Comparison of ENCODE assay signal across 8 mouse cellular contexts in genomic region chr11:87591526-87592353, GRCm38 (mm10). TPM values are rescaled to one million over a fixed set of nuclear protein-coding genes. Genes with fewer than 3 reads are reported as not detected.
A peak's percentile ranks its signal among the peaks of the same experiment; 100 is the strongest.
DNase-seq lines count a peak whose midpoint lies in the region; ATAC-seq and TF ChIP-seq lines count a peak whose summit lies in the region.

Gene Mtmr4, plus strand, starts transcription at chr11:87592162.

- dilution Hi-C loops in CH12.LX (cut with MboI; ENCODE audit: extremely low pct_ligation_motif_present, extremely low pct_unique_long_range_greater_than_20kb, low sequenced_read_pairs) = no loop called here

- no peak for TF ChIP-seq RAD21 in CH12.LX (IDR thresholded peaks at IDR 0.05; ENCODE audit: low read depth, low read length)

- TF ChIP-seq EP300 in CH12.LX (IDR thresholded peaks at IDR 0.05; ENCODE audit: low read length) = no peak

- WGBS in forebrain, embryonic 11.5 days = under 1% methylated on average over 61 of the region's 61 CpGs
- under 1% methylated on average over 61 of the region's 61 CpGs for whole genome bisulfite sequencing in heart, embryonic 16.5 days
- WGBS in liver, embryonic 16.5 days (ENCODE audit: insufficient replicate concordance) = under 1% methylated on average over 57 of the region's 61 CpGs
- under 1% methylated on average over 61 of the region's 61 CpGs for WGBS in neural tube, embryonic 13.5 days

- H3K9me3 ChIP-seq in CH12.LX (replicated peaks; ENCODE audit: low read length) = no peaks in the 10 kb centered on the region
- H3K9me3 ChIP-seq in forebrain, embryonic 11.5 days (ENCODE audit: control insufficient read depth, low read length) = no peaks in the 10 kb centered on the region
- no peaks in the 10 kb centered on the region for H3K9me3 ChIP-seq in heart, embryonic 16.5 days (replicated peaks; ENCODE audit: control insufficient read depth, low read length)
- no peaks in the 10 kb centered on the region for H3K9me3 ChIP-seq in liver, embryonic 16.5 days (replicated peaks; ENCODE audit: control insufficient read depth, low read length)
- no peaks in the 10 kb centered on the region for H3K9me3 ChIP-seq in neural tube, embryonic 13.5 days

- in situ Hi-C loops in CH12.LX (cut with MboI; ENCODE audit: low pct_ligation_motif_present, low pct_unique_long_range_greater_than_20kb, low sequenced_read_pairs) = no loop called here

- peaks cover 12% of the 10 kb centered on the region for H3K79me2 ChIP-seq in CH12.LX (replicated peaks; ENCODE audit: control insufficient read depth, extremely low read depth, insufficient read depth, poor library complexity, severe bottlenecking)

- no peak for TF ChIP-seq CTCF in CH12.LX (conservative IDR thresholded peaks at IDR 0.05 in 1 of 2, IDR thresholded peaks at IDR 0.05 in 1 of 2; ENCODE audit: low read depth in 2 of 2, low read length in 2 of 2)
- TF ChIP-seq CTCF in testis, adult 2 months (IDR thresholded peaks at IDR 0.05; ENCODE audit: control insufficient read depth, insufficient read depth, insufficient replicate concordance, low read depth, low read length) = no peak

- TF ChIP-seq POLR2A in CH12.LX (IDR thresholded peaks at IDR 0.05; ENCODE audit: low read depth, low read length) = peak; percentile 95
- peak; percentile 80 for TF ChIP-seq POLR2A in testis, adult 2 months (IDR thresholded peaks at IDR 0.05; ENCODE audit: control insufficient read depth, low read depth, low read length)

- peaks cover 0 to 6% of the 10 kb centered on the region in 2 experiments for H3K36me3 ChIP-seq in CH12.LX (replicated peaks in 1 of 2; ENCODE audit: control insufficient read depth in 1 of 2, insufficient read depth in 1 of 2, low read length in 1 of 2)
- H3K36me3 ChIP-seq in forebrain, embryonic 11.5 days (ENCODE audit: control insufficient read depth, insufficient read depth, low read length) = no peaks in the 10 kb centered on the region; the same call in 1 of the 2 replicates
- no peaks in the 10 kb centered on the region for H3K36me3 ChIP-seq in heart, embryonic 16.5 days (ENCODE audit: control insufficient read depth, insufficient read depth)
- H3K36me3 ChIP-seq in liver, embryonic 16.5 days (ENCODE audit: control insufficient read depth, insufficient read depth) = no peaks in the 10 kb centered on the region
- H3K36me3 ChIP-seq in neural tube, embryonic 13.5 days = 0 out of 2 replicates have a peak, but pooled peaks cover 7% of the 10 kb centered on the region
- H3K36me3 ChIP-seq in testis, adult 2 months (ENCODE audit: control insufficient read depth, insufficient read depth, low read length) = no peaks in the 10 kb centered on the region; the same call in 1 of the 2 replicates

- DNase-seq in CH12.LX (ENCODE audit: extremely low read depth) = peak; percentile 100
- DNase-seq in c-Kit-positive CD71-positive TER-119-negative erythroid progenitor cells, embryonic 14.5 days (ENCODE audit: low read depth) = peak; percentile 97
- peak; percentile 99 for DNase-seq in forebrain, embryonic 11.5 days (ENCODE audit: low spot score)
- peak; percentile 98 to 99 for DNase-seq in kidney, postnatal 4 days

- peak; percentile 98 for ATAC-seq in forebrain, embryonic 11.5 days (replicated peaks; ENCODE audit: low FRiP score)
- ATAC-seq in heart, embryonic 16.5 days (replicated peaks; ENCODE audit: extremely low read depth, insufficient read depth, low FRiP score) = peak; percentile 97
- ATAC-seq in liver, embryonic 16.5 days (ENCODE audit: low read depth) = peak; percentile 96
- peak; percentile 97 for ATAC-seq in neural tube, embryonic 13.5 days (ENCODE audit: low read depth)

- H3K27me3 ChIP-seq in CH12.LX (replicated peaks) = no peaks in the 10 kb centered on the region
- H3K27me3 ChIP-seq in forebrain, embryonic 11.5 days (ENCODE audit: control insufficient read depth, insufficient read depth, low read length) = no peaks in the 10 kb centered on the region
- H3K27me3 ChIP-seq in heart, embryonic 16.5 days (ENCODE audit: control insufficient read depth, insufficient read depth, low read length) = no peaks in the 10 kb centered on the region
- H3K27me3 ChIP-seq in liver, embryonic 16.5 days (ENCODE audit: control insufficient read depth, insufficient read depth, low read depth, low read length) = no peaks in the 10 kb centered on the region
- no peaks in the 10 kb centered on the region for H3K27me3 ChIP-seq in neural tube, embryonic 13.5 days
- no peaks in the 10 kb centered on the region for H3K27me3 ChIP-seq in testis, adult 2 months (ENCODE audit: control insufficient read depth, insufficient read depth, low read length)

- peak within 1 kb of the TSS; percentile 82 for H3K9ac ChIP-seq in CH12.LX (ENCODE audit: insufficient read depth, low read depth)
- H3K9ac ChIP-seq in forebrain, embryonic 11.5 days (ENCODE audit: low read length) = peak within 1 kb of the TSS; percentile 85
- peak within 1 kb of the TSS; percentile 96 for H3K9ac ChIP-seq in heart, embryonic 16.5 days (ENCODE audit: low read length)
- H3K9ac ChIP-seq in liver, embryonic 16.5 days (ENCODE audit: low read depth, low read length) = peak within 1 kb of the TSS; percentile 88
- peak within 1 kb of the TSS; percentile 96 for H3K9ac ChIP-seq in neural tube, embryonic 13.5 days

- H3K27ac ChIP-seq in CH12.LX (ENCODE audit: insufficient read depth, low read depth) = peak within 1 kb of the TSS; percentile 67
- H3K27ac ChIP-seq in forebrain, embryonic 11.5 days (ENCODE audit: low read depth, low read length) = peak within 1 kb of the TSS; percentile 80
- H3K27ac ChIP-seq in heart, embryonic 16.5 days (ENCODE audit: low read length) = peak within 1 kb of the TSS; percentile 93
- H3K27ac ChIP-seq in liver, embryonic 16.5 days (ENCODE audit: low read length) = peak within 1 kb of the TSS; percentile 96
- H3K27ac ChIP-seq in neural tube, embryonic 13.5 days (replicated peaks) = peak within 1 kb of the TSS; percentile 91
- peak within 1 kb of the TSS; percentile 88 for H3K27ac ChIP-seq in testis, adult 2 months (ENCODE audit: control insufficient read depth, insufficient read depth, low read depth, low read length)

- H3K4me1 ChIP-seq in CH12.LX (ENCODE audit: control insufficient read depth in 1 of 2, insufficient read depth in 2 of 2) = peaks cover 22 to 54% of the 10 kb centered on the region in 2 experiments
- peaks cover 23% of the 10 kb centered on the region; the same call in 1 of the 2 replicates for H3K4me1 ChIP-seq in forebrain, embryonic 11.5 days (replicated peaks; ENCODE audit: control insufficient read depth, insufficient read depth, low read length)
- H3K4me1 ChIP-seq in heart, embryonic 16.5 days (ENCODE audit: control insufficient read depth, insufficient read depth, low read length) = peaks cover 40% of the 10 kb centered on the region
- peaks cover 52% of the 10 kb centered on the region for H3K4me1 ChIP-seq in liver, embryonic 16.5 days (ENCODE audit: control insufficient read depth, low read depth, low read length)
- H3K4me1 ChIP-seq in neural tube, embryonic 13.5 days (replicated peaks) = peaks cover 60% of the 10 kb centered on the region
- H3K4me1 ChIP-seq in testis, adult 2 months (ENCODE audit: control insufficient read depth, insufficient read depth, low read length) = peaks cover 20% of the 10 kb centered on the region

- H3K4me2 ChIP-seq in CH12.LX (ENCODE audit: insufficient read depth, low read depth, poor library complexity, severe bottlenecking) = peak within 1 kb of the TSS; percentile 81
- H3K4me2 ChIP-seq in forebrain, embryonic 11.5 days (ENCODE audit: low read depth, low read length, severe bottlenecking) = peak within 1 kb of the TSS; percentile 85
- H3K4me2 ChIP-seq in heart, embryonic 16.5 days (ENCODE audit: low read depth, low read length) = peak within 1 kb of the TSS; percentile 89
- peak within 1 kb of the TSS; percentile 88 for H3K4me2 ChIP-seq in liver, embryonic 16.5 days (ENCODE audit: low read depth, low read length)
- H3K4me2 ChIP-seq in neural tube, embryonic 13.5 days = peak within 1 kb of the TSS; percentile 90

- peak within 1 kb of the TSS; percentile 69 to 86 (median 76) for H3K4me3 ChIP-seq in CH12.LX (replicated peaks in 1 of 3; ENCODE audit: low read depth in 2 of 3, low read length in 2 of 3, poor library complexity in 1 of 3)
- H3K4me3 ChIP-seq in forebrain, embryonic 11.5 days (ENCODE audit: low read depth, low read length) = peak within 1 kb of the TSS; percentile 81
- peak within 1 kb of the TSS; percentile 84 for H3K4me3 ChIP-seq in heart, embryonic 16.5 days (ENCODE audit: low read length)
- peak within 1 kb of the TSS; percentile 86 for H3K4me3 ChIP-seq in liver, embryonic 16.5 days (ENCODE audit: low read depth, low read length)
- H3K4me3 ChIP-seq in neural tube, embryonic 13.5 days = peak within 1 kb of the TSS; percentile 78
- H3K4me3 ChIP-seq in testis, adult 2 months (ENCODE audit: control insufficient read depth, low read depth, low read length) = peak within 1 kb of the TSS; percentile 94

TF ChIP-seq in CH12.LX, 34 proteins besides CTCF, POLR2A, EP300 and RAD21 (continues in another document):
- TF ChIP-seq MAFK (IDR thresholded peaks at IDR 0.05; ENCODE audit: insufficient replicate concordance, low read length) (no peak), MAZ (IDR thresholded peaks at IDR 0.05; ENCODE audit: low read depth, low read length) (peak; percentile 86), TBP (conservative IDR thresholded peaks at IDR 0.05; ENCODE audit: low read depth, low read length) (peak; percentile 93), MEF2A (IDR thresholded peaks at IDR 0.05; ENCODE audit: borderline replicate concordance, low read depth, low read length) (peak; percentile 55; the same call in 1 of the 2 replicates), MAX (IDR thresholded peaks at IDR 0.05; ENCODE audit: low read length) (peak; percentile 69), UBTF (IDR thresholded peaks at IDR 0.05; ENCODE audit: low read depth, low read length) (0 out of 2 replicates have a peak, but pooled peaks have one; percentile 45), E2F4 (IDR thresholded peaks at IDR 0.05; ENCODE audit: insufficient replicate concordance, low read depth, low read length) (peak; percentile 88; the same call in 1 of the 2 replicates), ZMIZ1 (IDR thresholded peaks at IDR 0.05; ENCODE audit: low read depth, low read length) (peak; percentile 87), NELFE (IDR thresholded peaks at IDR 0.05; ENCODE audit: low read depth, low read length) (peak; percentile 98), ZNF384 (IDR thresholded peaks at IDR 0.05; ENCODE audit: low read depth, low read length) (peak; percentile 82), CHD1 (IDR thresholded peaks at IDR 0.05; ENCODE audit: low read depth, low read length) (no peak)

RNA-seq across cellular contexts. Expression of gene Mtmr4, which starts in this region (rescaled TPM):
- total RNA-seq in CH12.LX (2012; rRNA removed) (29.4 and 40.5 TPM in 2 replicates), CH12.LX (2014; rRNA removed) (27.2 and 29.5 TPM in 2 replicates)
- polyA plus RNA-seq in CH12.LX (2012; ENCODE audit: insufficient read length, low read depth) = 31.7 and 32.9 TPM in 2 replicates
- 72.2 and 75.6 TPM in 2 replicates for polyA plus RNA-seq in forebrain, embryonic 11.5 days (2014; fragmentation: Nextera tagmentation; extraction: Ambion mirVana)
- polyA plus RNA-seq in heart, embryonic 16.5 days (2015; fragmentation: Nextera tagmentation; extraction: Ambion mirVana) = 14.8 and 16.5 TPM in 2 replicates
- 10.1 and 10.5 TPM in 2 replicates for polyA plus RNA-seq in liver, embryonic 16.5 days (2015; fragmentation: Nextera tagmentation; extraction: Ambion mirVana)
- 54.4 and 58.2 TPM in 2 replicates for polyA plus RNA-seq in neural tube, embryonic 13.5 days (2015; fragmentation: Nextera tagmentation; extraction: Ambion mirVana)
- polyA plus RNA-seq in testis, adult 2 months (2012; rRNA removed) = 33.6 and 33.7 TPM in 2 replicates

Comparison
In these comparisons a context has a peak if more than half of its experiments do, and no peak if none do; other contexts are left out.
1. Peak in every context shown above with its lines: DNase-seq, ATAC-seq, H3K4me3 ChIP-seq and H3K27ac ChIP-seq.